Mouse (Mus musculus): ENCODE results near the gene Srsf2. TPM values are rescaled to one million over a fixed set of nuclear protein-coding genes. Genes with fewer than 3 reads are reported as not detected.

Srsf2 gene
- polyA plus RNA-seq, 1 experiment, result 658 TPM

DNA sequence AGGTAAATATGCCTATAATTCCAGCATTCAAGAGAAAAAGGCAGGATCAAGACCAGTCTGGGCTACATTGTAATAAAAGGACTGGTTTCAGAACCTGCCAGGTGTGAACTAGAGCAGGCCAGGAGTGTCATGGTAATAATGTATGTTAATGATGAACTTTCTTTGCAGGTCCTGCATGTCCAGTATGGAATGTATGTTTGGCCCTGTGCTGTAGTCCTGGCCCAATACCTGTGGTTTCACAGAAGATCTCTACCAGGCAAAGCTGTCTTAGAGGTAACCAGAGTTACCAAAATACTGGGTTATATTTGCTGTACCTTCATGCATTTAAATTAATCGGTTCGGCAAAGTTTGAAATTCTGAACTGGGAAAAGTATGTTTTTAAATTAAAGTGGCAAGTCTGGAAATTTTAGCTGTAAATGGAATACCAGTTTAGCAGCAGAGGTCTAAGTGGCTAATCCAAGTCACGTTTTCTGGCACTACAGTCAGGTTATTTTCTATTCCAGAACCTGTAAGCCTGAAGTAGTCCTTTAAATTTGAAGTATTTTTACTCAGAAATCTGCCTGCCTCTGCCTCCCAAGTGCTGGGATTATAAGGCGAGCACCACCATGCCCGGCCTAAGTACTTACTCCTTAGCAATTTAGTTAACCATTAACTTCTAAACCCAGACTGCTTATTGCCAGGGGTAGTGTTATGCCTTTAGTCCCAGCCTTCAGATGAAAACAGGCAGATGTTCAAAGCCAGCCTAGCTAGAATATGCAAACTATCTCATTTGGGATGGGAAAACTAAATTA is 4.6 kb downstream of the Srsf2 start:
- H3K27ac ChIP-seq (ENCODE audit: insufficient read depth, low read depth, low read length), result no peak overlapping the region
- H3K4me3 ChIP-seq (ENCODE audit: low read depth, low read length), result no peak overlapping the region
- WGBS, result 55% methylated on average over 5 of the region's 5 CpGs
- peaks cover 31% of the 10 kb centered on the region for H3K36me3 ChIP-seq (ENCODE audit: control insufficient read depth, insufficient read depth, low read length)
- 0 out of 2 replicates have a peak, but pooled peaks cover 4% of the 10 kb centered on the region for H3K4me1 ChIP-seq (ENCODE audit: control insufficient read depth, insufficient read depth, insufficient read length, low read length)
- TF ChIP-seq POLR2A (IDR thresholded peaks at IDR 0.05; ENCODE audit: low read depth, low read length), result no peak
- no peak for TF ChIP-seq CTCF (IDR thresholded peaks at IDR 0.05; ENCODE audit: extremely low read depth, insufficient read length, insufficient replicate concordance, low read depth, low read length)
- no peaks in the 10 kb centered on the region for H3K27me3 ChIP-seq (ENCODE audit: control insufficient read depth, insufficient read depth, low read length)

GRCm38 (mm10) chr11:116847187-116848085 is 5.5 kb downstream of the Srsf2 start:
- Histone ChIP-seq H3K27ac (ENCODE audit: insufficient read depth, low read depth, low read length) (no peak overlapping the region), H3K4me1 (ENCODE audit: control insufficient read depth, insufficient read depth, insufficient read length, low read length) (0 out of 2 replicates have a peak, but pooled peaks cover 4% of the 10 kb centered on the region), H3K27me3 (ENCODE audit: control insufficient read depth, insufficient read depth, low read length) (no peaks in the 10 kb centered on the region), H3K4me3 (ENCODE audit: low read depth, low read length) (no peak overlapping the region), H3K36me3 (ENCODE audit: control insufficient read depth, insufficient read depth, low read length) (peaks cover 31% of the 10 kb centered on the region)
- TF ChIP-seq CTCF (IDR thresholded peaks at IDR 0.05; ENCODE audit: extremely low read depth, insufficient read length, insufficient replicate concordance, low read depth, low read length), result no peak
- TF ChIP-seq POLR2A (IDR thresholded peaks at IDR 0.05; ENCODE audit: low read depth, low read length), result no peak
- WGBS, result 88% methylated on average over 3 of the region's 3 CpGs

DNA sequence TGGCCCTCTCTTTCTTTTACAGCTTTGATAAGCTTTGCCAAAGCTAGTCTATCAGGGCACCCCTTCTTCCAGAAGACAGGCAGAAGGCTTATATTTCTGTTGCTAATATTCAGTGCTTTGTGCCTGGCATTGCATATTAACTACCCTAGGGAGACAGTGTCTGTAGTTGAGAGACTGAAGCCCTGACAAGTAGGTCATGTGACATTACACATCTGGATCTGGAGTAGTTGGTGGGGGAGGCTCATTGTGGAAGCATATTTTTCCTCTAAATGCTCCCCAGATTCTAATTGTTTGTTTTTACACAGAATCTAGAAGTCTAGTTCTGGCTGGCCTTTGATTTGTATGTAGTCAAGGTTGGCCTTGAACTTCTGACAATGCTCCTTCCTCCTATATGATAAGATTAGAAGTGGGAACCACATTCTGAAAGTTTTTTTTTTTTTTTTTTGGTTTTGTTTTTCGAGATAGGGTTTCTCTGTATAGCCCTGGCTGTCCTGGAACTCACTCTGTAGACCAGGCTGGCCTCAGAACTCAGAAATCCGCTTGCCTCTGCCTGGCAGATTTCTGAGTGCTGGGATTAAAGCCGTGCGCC is 6.2 kb downstream of the Srsf2 start:
- 75% methylated on average over 4 of the region's 4 CpGs for WGBS
- H3K27ac ChIP-seq (ENCODE audit: insufficient read depth, low read depth, low read length), result no peak overlapping the region
- no peak for TF ChIP-seq CTCF (IDR thresholded peaks at IDR 0.05; ENCODE audit: extremely low read depth, insufficient read length, insufficient replicate concordance, low read depth, low read length)
- no peak for TF ChIP-seq POLR2A (IDR thresholded peaks at IDR 0.05; ENCODE audit: low read depth, low read length)
- no peaks in the 10 kb centered on the region for H3K27me3 ChIP-seq (ENCODE audit: control insufficient read depth, insufficient read depth, low read length)
- H3K4me3 ChIP-seq (ENCODE audit: low read depth, low read length), result no peak overlapping the region
- 0 out of 2 replicates have a peak, but pooled peaks cover 4% of the 10 kb centered on the region for H3K4me1 ChIP-seq (ENCODE audit: control insufficient read depth, insufficient read depth, insufficient read length, low read length)
- H3K36me3 ChIP-seq (ENCODE audit: control insufficient read depth, insufficient read depth, low read length), result peaks cover 28% of the 10 kb centered on the region

- no peak for TF ChIP-seq CTCF (IDR thresholded peaks at IDR 0.05; ENCODE audit: extremely low read depth, insufficient read length, insufficient replicate concordance, low read depth, low read length)
- peak; percentile 73 for TF ChIP-seq POLR2A (IDR thresholded peaks at IDR 0.05; ENCODE audit: low read depth, low read length)
- H3K27me3 ChIP-seq (ENCODE audit: control insufficient read depth, insufficient read depth, low read length), result no peaks in the 10 kb centered on the region
- peaks cover 4% of the 10 kb centered on the region for H3K4me1 ChIP-seq (ENCODE audit: control insufficient read depth, insufficient read depth, insufficient read length, low read length)
- peak within 1 kb of the TSS; percentile 92 for H3K27ac ChIP-seq (ENCODE audit: insufficient read depth, low read depth, low read length)
- peaks cover 32% of the 10 kb centered on the region for H3K36me3 ChIP-seq (ENCODE audit: control insufficient read depth, insufficient read depth, low read length)
- peak within 1 kb of the TSS; percentile 70 for H3K4me3 ChIP-seq (ENCODE audit: low read depth, low read length)
- WGBS, result 1% methylated on average over 72 of the region's 72 CpGs
Observed at GRCm38 (mm10) chr11:116843261-116844233, 9.3 kb downstream of the Srsf2 start, which contains the start of the genes Mettl23 and Jmjd6. Gene Mettl23, plus strand, starts transcription at chr11:116843278. Gene Jmjd6, minus strand, starts transcription at chr11:116843449.

DNA sequence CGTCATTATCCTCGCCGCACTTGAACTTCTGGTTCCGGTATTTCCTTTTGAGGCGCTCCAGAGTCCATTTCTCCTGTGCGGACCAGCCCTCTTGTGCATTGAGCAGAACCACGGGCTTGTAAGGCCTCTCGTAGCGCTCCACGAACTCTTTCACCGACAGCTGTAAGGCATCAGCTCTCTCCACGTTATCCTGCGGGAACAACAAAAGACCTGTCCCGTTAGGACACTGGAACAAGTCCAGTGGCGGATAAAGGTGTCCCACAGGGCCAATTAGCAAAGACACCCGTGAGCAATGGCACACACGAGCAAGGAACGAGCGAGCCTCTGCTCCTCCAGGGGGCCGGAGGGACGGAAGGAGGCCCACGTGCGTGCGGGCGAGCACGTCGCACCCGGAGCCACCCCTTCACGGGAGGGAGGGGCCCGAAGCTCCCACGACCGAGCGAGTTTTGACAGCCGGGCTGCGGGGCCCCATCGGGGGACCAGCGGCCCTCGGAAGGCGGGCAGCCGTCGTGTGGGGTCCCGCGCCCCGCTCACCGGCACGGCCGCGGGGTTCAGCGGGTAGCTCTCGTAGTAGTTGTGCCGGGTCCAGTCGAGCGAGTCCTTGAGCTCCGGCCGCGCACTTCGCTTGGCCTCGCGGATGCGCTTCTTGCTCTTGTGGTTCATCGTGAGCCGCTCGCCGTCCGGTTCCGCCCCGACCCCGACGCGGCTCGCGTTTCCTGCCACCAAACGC is 10.2 kb downstream of the Srsf2 start:
- peaks cover 4% of the 10 kb centered on the region for H3K4me1 ChIP-seq (ENCODE audit: control insufficient read depth, insufficient read depth, insufficient read length, low read length)
- WGBS, result under 1% methylated on average over 73 of the region's 73 CpGs
- TF ChIP-seq POLR2A (IDR thresholded peaks at IDR 0.05; ENCODE audit: low read depth, low read length) (no peak), CTCF (IDR thresholded peaks at IDR 0.05; ENCODE audit: extremely low read depth, insufficient read length, insufficient replicate concordance, low read depth, low read length) (no peak)
- peaks cover 30% of the 10 kb centered on the region for H3K36me3 ChIP-seq (ENCODE audit: control insufficient read depth, insufficient read depth, low read length)
- H3K4me3 ChIP-seq (ENCODE audit: low read depth, low read length), result peak overlapping the region; percentile 70
- peak overlapping the region; percentile 92 for H3K27ac ChIP-seq (ENCODE audit: insufficient read depth, low read depth, low read length)
- H3K27me3 ChIP-seq (ENCODE audit: control insufficient read depth, insufficient read depth, low read length), result no peaks in the 10 kb centered on the region
